Mouse (Mus musculus) adrenal gland, adult 2 months (tissue): Measurements from ENCODE around the gene Opcml. TPM values are rescaled to one million over a fixed set of nuclear protein-coding genes. Genes with fewer than 3 reads are reported as not detected.

Source experiments
- DNase-seq: peaks from one replicate; pipeline ENCODE4 v3.0.0; 2021
- polyA plus RNA-seq: library from polyadenylated mRNA; depleted of rRNA; stranded (reverse); fragments of >200 nt; gene quantifications from 2 replicates; pipeline ENCODE4 v1.2.3, GENCODE M21; 2012
- total RNA-seq, 2 experiments: library from RNA; stranded (reverse); gene quantifications; 2 replicates each; pipeline ENCODE4 v1.2.3; 2021

Gene Opcml
- total and polyA plus RNA-seq, 3 experiments: 0.06 to 1.3 (median 0.83) TPM

- DNase-seq: no peak
Measured at GRCm38 (mm10) chr9:28255128-28255904, 464.7 kb downstream of the Opcml start.

- no peak for DNase-seq
Measured at GRCm38 (mm10) chr9:28255905-28256268, 465.3 kb downstream of the Opcml start.

GRCm38 (mm10) chr9:28261078-28261753 lies 470.6 kb downstream of the Opcml start:
- peak; percentile 67 for DNase-seq

GRCm38 (mm10) chr9:28262021-28262420 lies 471.4 kb downstream of the Opcml start:
- DNase-seq: no peak

GRCm38 (mm10) chr9:28262896-28263295 lies 472.3 kb downstream of the Opcml start:
- DNase-seq: no peak

GRCm38 (mm10) chr9:28264761-28265160 lies 474.2 kb downstream of the Opcml start:
- DNase-seq: peak; percentile 34

- DNase-seq: no peak
Measured at GRCm38 (mm10) chr9:28273816-28274215, 483.2 kb downstream of the Opcml start.

- peak; percentile 39 for DNase-seq
Measured at GRCm38 (mm10) chr9:28278555-28278954, 488.0 kb downstream of the Opcml start.

- no peak for DNase-seq
Measured at GRCm38 (mm10) chr9:28281025-28281424, 490.4 kb downstream of the Opcml start.

- no peak for DNase-seq
Measured at GRCm38 (mm10) chr9:28281571-28281970, 491.0 kb downstream of the Opcml start.

GRCm38 (mm10) chr9:28285016-28285415 lies 494.4 kb downstream of the Opcml start:
- no peak for DNase-seq

GRCm38 (mm10) chr9:28286384-28286783 lies 495.8 kb downstream of the Opcml start:
- peak; percentile 49 for DNase-seq

GRCm38 (mm10) chr9:28287485-28287884 lies 496.9 kb downstream of the Opcml start:
- DNase-seq: no peak

GRCm38 (mm10) chr9:28289696-28290330 lies 499.2 kb downstream of the Opcml start:
- peak; percentile 87 for DNase-seq

GRCm38 (mm10) chr9:28303659-28304058 lies 513.1 kb downstream of the Opcml start:
- no peak for DNase-seq

GRCm38 (mm10) chr9:28306364-28307121 lies 516.0 kb downstream of the Opcml start:
- no peak for DNase-seq

- DNase-seq: no peak
Measured at GRCm38 (mm10) chr9:28307122-28307430, 516.5 kb downstream of the Opcml start.

GRCm38 (mm10) chr9:28307481-28308050 lies 517.0 kb downstream of the Opcml start:
- no peak for DNase-seq

GRCm38 (mm10) chr9:28317881-28318280 lies 527.3 kb downstream of the Opcml start:
- DNase-seq: no peak

GRCm38 (mm10) chr9:28319021-28319755 lies 528.6 kb downstream of the Opcml start:
- peak; percentile 81 for DNase-seq

GRCm38 (mm10) chr9:28319802-28320201 lies 529.2 kb downstream of the Opcml start:
- DNase-seq: peak; percentile 30
